ENCODE assay signal across 8 mouse cellular contexts in genomic region chr11:52358520-52358919, GRCm38 (mm10). TPM values are rescaled to one million over a fixed set of nuclear protein-coding genes. Genes with fewer than 3 reads are reported as not detected.
DNase-seq lines count a peak whose midpoint lies in the region; ATAC-seq and TF ChIP-seq lines count a peak whose summit lies in the region.

No protein-coding gene starts in this region.

- no peak for TF ChIP-seq EP300 in ES-Bruce4 (IDR thresholded peaks at IDR 0.05; ENCODE audit: insufficient read depth, low read depth, low read length)

- peak overlapping the region; percentile 91 for H3K9ac ChIP-seq in ES-Bruce4 (ENCODE audit: low read depth, poor library complexity, severe bottlenecking)
- H3K9ac ChIP-seq in limb, embryonic 14.5 days (ENCODE audit: low read depth, low read length, severe bottlenecking) = no peak overlapping the region

- H3K27me3 ChIP-seq in ES-Bruce4 (ENCODE audit: control insufficient read depth, insufficient read depth, low read length, poor library complexity, severe bottlenecking) = no peaks in the 10 kb centered on the region
- no peaks in the 10 kb centered on the region for H3K27me3 ChIP-seq in limb, embryonic 14.5 days (ENCODE audit: control insufficient read depth, insufficient read depth, low read length)

- TF ChIP-seq POLR2A in ES-Bruce4 (IDR thresholded peaks at IDR 0.05; ENCODE audit: insufficient read depth, low read length) = no peak
- no peak for TF ChIP-seq POLR2A in limb, embryonic 14.5 days (IDR thresholded peaks at IDR 0.05; ENCODE audit: borderline replicate concordance, extremely low read depth, insufficient read depth, insufficient read length)

- peaks cover 20% of the 10 kb centered on the region for H3K9me3 ChIP-seq in ES-Bruce4 (replicated peaks; ENCODE audit: control insufficient read depth, insufficient read depth, low read length, poor library complexity, severe bottlenecking)
- H3K9me3 ChIP-seq in limb, embryonic 14.5 days (ENCODE audit: control insufficient read depth, low read length) = no peaks in the 10 kb centered on the region

- intact Hi-C loops in heart, postnatal 14 days (cut with DNase I) = no loop called here
- intact Hi-C loops in left cerebral cortex, postnatal 14 days (cut with DNase I) = no loop called here

- 0 out of 2 replicates have a peak overlapping the region, but pooled peaks have one; percentile 6 for H3K4me2 ChIP-seq in limb, embryonic 14.5 days (replicated peaks; ENCODE audit: low read depth, low read length, severe bottlenecking)

- no peak for TF ChIP-seq CTCF in ES-Bruce4 (IDR thresholded peaks at IDR 0.05; ENCODE audit: low read depth, low read length)

- WGBS in limb, embryonic 14.5 days = 22% methylated on average over 4 of the region's 4 CpGs

- H3K27ac ChIP-seq in ES-Bruce4 (ENCODE audit: insufficient read depth, low read length) = peak overlapping the region; percentile 99
- H3K27ac ChIP-seq in limb, embryonic 14.5 days (replicated peaks; ENCODE audit: low read depth, low read length) = no peak overlapping the region

- H3K36me3 ChIP-seq in ES-Bruce4 (ENCODE audit: control insufficient read depth, insufficient read depth, low read length, poor library complexity, severe bottlenecking) = 0 out of 2 replicates have a peak, but pooled peaks cover 4% of the 10 kb centered on the region
- H3K36me3 ChIP-seq in limb, embryonic 14.5 days (ENCODE audit: control insufficient read depth, insufficient read depth, low read length) = no peaks in the 10 kb centered on the region

- peak overlapping the region; percentile 85 for H3K4me3 ChIP-seq in ES-Bruce4 (ENCODE audit: low read depth, low read length)
- no peak overlapping the region for H3K4me3 ChIP-seq in limb, embryonic 14.5 days (replicated peaks; ENCODE audit: low read length)

- DNase-seq in adrenal gland, postnatal 36 days = peak; percentile 39 to 43
- no peak for DNase-seq in adrenal gland, adult 8-10 months
- peak; percentile 33 to 50 for DNase-seq in heart, postnatal 14 days
- peak; percentile 66 for DNase-seq in limb, embryonic 14.5 days (ENCODE audit: low spot score)
- no peak for DNase-seq in spleen, adult 18-20 months
- DNase-seq in left cerebral cortex, postnatal 14 days (ENCODE audit: low spot score in 2 of 2) = no peak
- no peak for DNase-seq in cerebellum, adult 8-10 months

- ATAC-seq in limb, embryonic 14.5 days (ENCODE audit: low FRiP score, low read depth) = peak; percentile 5; the same call in 1 of the 2 replicates

- peaks cover 2% of the 10 kb centered on the region for H3K4me1 ChIP-seq in ES-Bruce4 (ENCODE audit: control insufficient read depth, insufficient read depth, low read length)
- peaks cover 18% of the 10 kb centered on the region for H3K4me1 ChIP-seq in limb, embryonic 14.5 days (ENCODE audit: control insufficient read depth, insufficient read depth, low read length)

RNA-seq across cellular contexts. Expression of gene Vdac1, which starts 2.1 kb away (rescaled TPM):
- total RNA-seq in adrenal gland, postnatal 36 days (2021) = 100 to 1,000 TPM; 433 to 439 TPM
- 100 to 1,000 TPM; 419 to 502 (median 469) TPM for total RNA-seq in adrenal gland, adult 8-10 months (2022)
- 478 and 491 TPM in 2 replicates for polyA plus RNA-seq in ES-Bruce4 (2011; ENCODE audit: insufficient read depth, insufficient read length, low read depth, missing spikeins)
- total RNA-seq in heart, postnatal 14 days (2021) = 100 to 1,000 TPM; 926 to 937 TPM
- polyA plus RNA-seq in limb, embryonic 14.5 days (2012; rRNA removed) = 157 and 158 TPM in 2 replicates
- 207 and 218 TPM in 2 replicates for polyA plus RNA-seq in limb, embryonic 14.5 days (2014; fragmentation: Nextera tagmentation; extraction: Ambion mirVana)
- total RNA-seq in left cerebral cortex, postnatal 14 days (2021) = 100 to 1,000 TPM; 606 to 617 TPM

RNA-seq across cellular contexts. Expression of gene 9530068E07Rik, which starts 37.7 kb away (rescaled TPM):
- total RNA-seq in adrenal gland, postnatal 36 days (2021) = 100 to 1,000 TPM; 156 to 165 TPM
- 100 to 1,000 TPM; 147 to 165 (median 157) TPM for total RNA-seq in adrenal gland, adult 8-10 months (2022)
- polyA plus RNA-seq in ES-Bruce4 (2011; ENCODE audit: insufficient read depth, insufficient read length, low read depth, missing spikeins) = 53.7 and 54.9 TPM in 2 replicates
- 10 to 100 TPM; 87.6 to 89.3 TPM for total RNA-seq in heart, postnatal 14 days (2021)
- 174 and 207 TPM in 2 replicates for polyA plus RNA-seq in limb, embryonic 14.5 days (2012; rRNA removed)
- 202 and 213 TPM in 2 replicates for polyA plus RNA-seq in limb, embryonic 14.5 days (2014; fragmentation: Nextera tagmentation; extraction: Ambion mirVana)
- 10 to 100 TPM; 71.7 to 77.3 TPM for total RNA-seq in left cerebral cortex, postnatal 14 days (2021)

Comparison
In these comparisons a context has a peak if more than half of its experiments do, and no peak if none do; other contexts are left out.
1. DNase-seq: peak in adrenal gland, postnatal 36 days (2 of 2), heart, postnatal 14 days (2 of 2) and limb, embryonic 14.5 days (single experiment); none in adrenal gland, adult 8-10 months (single experiment), spleen, adult 18-20 months (0 of 2), left cerebral cortex, postnatal 14 days (0 of 2) and cerebellum, adult 8-10 months (single experiment).